Mouse (Mus musculus): Measurements from ENCODE around the gene Resf1. TPM values are rescaled to one million over a fixed set of nuclear protein-coding genes. Genes with fewer than 3 reads are reported as not detected.
A peak's percentile ranks its signal among the peaks of the same experiment; 100 is the strongest.
"Not testable (repeated sequence)": the region's sequence is repeated elsewhere in the genome, so short reads cannot be mapped to it uniquely, and the experiment has no call there.

The Resf1 gene
- polyA plus RNA-seq, 1 experiment = 3.8 TPM

DNA sequence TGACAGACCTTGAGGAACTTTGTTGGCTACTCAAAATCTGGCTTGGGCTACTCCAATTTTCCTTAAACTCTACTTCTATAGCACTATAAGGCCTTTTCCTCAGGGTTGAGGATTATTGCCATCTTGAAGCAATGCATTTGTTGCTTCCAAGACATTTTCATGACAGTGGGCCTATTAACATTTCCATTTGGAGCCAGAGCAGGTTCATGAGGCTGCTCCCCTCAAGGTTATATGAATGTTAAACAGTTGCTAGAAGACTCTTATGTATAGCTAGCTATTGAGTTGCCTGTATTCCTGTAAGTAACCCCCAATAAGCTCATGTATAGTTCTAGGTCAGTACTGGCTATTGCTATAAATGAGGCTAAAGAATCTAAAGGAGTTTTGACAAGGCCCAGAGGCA is 28.8 kb downstream of the Resf1 start:
- H3K4me1 ChIP-seq = no peaks in the 10 kb centered on the region; the same call in 1 of the 2 replicates
- no peak for TF ChIP-seq GATA1 (IDR thresholded peaks at IDR 0.05; ENCODE audit: borderline replicate concordance, low read length)
- TF ChIP-seq FLI1 (IDR thresholded peaks at IDR 0.05; ENCODE audit: low read length) = no peak

GRCm38 (mm10) chr6:149338622-149339021 is 29.4 kb downstream of the Resf1 start:
- H3K9me3 ChIP-seq = peaks cover 10% of the 10 kb centered on the region
- no peaks in the 10 kb centered on the region for H3K27me3 ChIP-seq (replicated peaks)
- H3K36me3 ChIP-seq (replicated peaks; ENCODE audit: low read length) = peaks cover 86% of the 10 kb centered on the region
- H3K4me1 ChIP-seq = peaks cover 5% of the 10 kb centered on the region
- TF ChIP-seq GATA1 (IDR thresholded peaks at IDR 0.05; ENCODE audit: borderline replicate concordance, low read length) (no peak), FLI1 (IDR thresholded peaks at IDR 0.05; ENCODE audit: low read length) (no peak)
- no peak overlapping the region for H3K4me3 ChIP-seq (replicated peaks)

More for the DNA sequence above, 28.8 kb downstream of the Resf1 start:
- Histone ChIP-seq H3K9me3 (peaks cover 10% of the 10 kb centered on the region), H3K36me3 (replicated peaks; ENCODE audit: low read length) (peaks cover 87% of the 10 kb centered on the region), H3K4me3 (replicated peaks) (no peak overlapping the region), H3K27me3 (replicated peaks) (no peaks in the 10 kb centered on the region)

- H3K4me1 ChIP-seq = peaks cover 23% of the 10 kb centered on the region
- no peak for TF ChIP-seq FLI1 (IDR thresholded peaks at IDR 0.05; ENCODE audit: low read length)
- TF ChIP-seq GATA1 (IDR thresholded peaks at IDR 0.05; ENCODE audit: borderline replicate concordance, low read length) = no peak
- peak overlapping the region; percentile 52 for H3K4me3 ChIP-seq (replicated peaks)
- H3K9me3 ChIP-seq = peaks cover 24% of the 10 kb centered on the region
- peaks cover 64% of the 10 kb centered on the region for H3K36me3 ChIP-seq (replicated peaks; ENCODE audit: low read length)
- no peaks in the 10 kb centered on the region for H3K27me3 ChIP-seq (replicated peaks)
Measured at GRCm38 (mm10) chr6:149343802-149344201, 34.6 kb downstream of the Resf1 start.

DNA sequence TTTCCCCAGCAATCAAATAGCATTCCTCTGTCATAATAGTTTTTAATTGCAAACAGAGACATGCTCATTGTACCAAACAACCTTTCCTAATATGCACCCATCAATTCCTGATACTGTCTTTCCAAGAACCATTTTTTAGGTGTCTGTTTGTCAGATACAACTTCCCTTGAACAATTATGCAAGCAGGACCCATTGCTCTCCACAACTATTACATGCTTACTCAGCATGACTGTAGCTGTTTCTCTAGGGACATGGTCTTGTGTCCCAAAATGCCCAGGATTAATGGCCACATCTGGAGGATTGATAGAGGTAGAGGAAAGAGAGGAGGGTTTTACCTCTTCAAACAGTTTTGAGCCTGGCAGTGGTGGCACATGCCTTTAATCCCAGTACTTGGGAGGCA is 35.2 kb downstream of the Resf1 start:
- H3K4me3 ChIP-seq (replicated peaks) = no peak overlapping the region
- peaks cover 23% of the 10 kb centered on the region for H3K4me1 ChIP-seq
- TF ChIP-seq FLI1 (IDR thresholded peaks at IDR 0.05; ENCODE audit: low read length) (no peak), GATA1 (IDR thresholded peaks at IDR 0.05; ENCODE audit: borderline replicate concordance, low read length) (no peak)
- no peaks in the 10 kb centered on the region for H3K27me3 ChIP-seq (replicated peaks)
- peaks cover 24% of the 10 kb centered on the region for H3K9me3 ChIP-seq
- H3K36me3 ChIP-seq (replicated peaks; ENCODE audit: low read length) = peaks cover 63% of the 10 kb centered on the region

DNA sequence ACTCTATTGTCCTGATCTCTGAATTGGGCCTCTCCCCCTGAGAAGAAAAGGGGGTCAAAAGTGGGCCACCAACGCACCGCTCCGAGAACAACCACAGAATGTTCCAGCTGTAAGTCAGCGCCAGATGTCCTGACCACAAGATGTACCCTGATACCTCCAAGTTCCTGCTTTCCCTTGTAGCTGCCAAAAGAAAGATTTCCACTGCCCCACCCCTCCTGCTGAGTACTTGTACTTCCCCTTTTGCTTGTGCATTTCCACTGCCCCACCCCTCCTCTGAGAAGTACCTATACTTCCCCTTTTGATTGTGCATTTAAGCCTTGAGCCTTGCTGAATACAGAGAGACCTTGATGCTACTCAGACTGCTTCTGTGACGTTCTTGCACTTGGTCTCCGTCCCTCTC is 39.0 kb downstream of the Resf1 start:
- not testable (repeated sequence) for H3K27me3 ChIP-seq (replicated peaks); H3K4me3 ChIP-seq (replicated peaks)
- Histone ChIP-seq H3K4me1 (peaks cover 22% of the 10 kb centered on the region), H3K36me3 (replicated peaks; ENCODE audit: low read length) (peaks cover 59% of the 10 kb centered on the region), H3K9me3 (peaks cover 28% of the 10 kb centered on the region)

DNA sequence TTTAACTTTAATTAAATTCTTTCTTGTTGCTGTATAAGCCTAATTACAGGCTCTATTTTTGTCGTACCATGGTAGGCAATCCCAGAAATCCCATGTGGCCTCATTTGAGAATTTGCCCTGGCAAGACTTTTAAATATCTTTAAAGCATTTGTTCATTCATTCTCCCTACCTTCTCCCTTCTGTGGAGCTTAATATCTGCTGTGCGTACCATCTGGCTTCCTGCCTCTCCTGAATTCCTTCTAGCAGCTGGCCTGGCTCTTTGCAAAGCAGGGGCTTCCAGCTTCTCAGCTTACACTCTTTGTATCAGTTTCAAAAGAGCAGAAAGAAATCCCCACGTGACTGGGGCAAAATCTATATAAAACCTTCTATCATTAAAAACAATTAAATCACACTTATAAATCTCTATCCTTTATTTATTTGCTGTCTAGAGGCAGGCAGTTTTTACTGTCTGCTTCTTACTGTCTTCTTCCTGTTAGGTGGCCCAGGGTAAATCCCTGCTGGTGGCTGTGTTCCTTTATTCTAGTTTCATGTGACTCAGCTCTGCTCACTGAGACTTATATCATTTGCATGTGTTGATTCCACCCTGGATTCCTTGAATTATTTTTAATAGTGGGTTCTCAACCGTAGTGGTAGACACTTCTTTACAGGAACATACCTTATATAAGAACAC is 45.7 kb downstream of the Resf1 start:
- Histone ChIP-seq H3K4me1 (no peaks in the 10 kb centered on the region; the same call in 1 of the 2 replicates), H3K4me3 (replicated peaks) (no peak overlapping the region), H3K9me3 (peaks cover 24% of the 10 kb centered on the region), H3K36me3 (replicated peaks; ENCODE audit: low read length) (peaks cover 43% of the 10 kb centered on the region), H3K27me3 (replicated peaks) (no peaks in the 10 kb centered on the region)
- TF ChIP-seq FLI1 (IDR thresholded peaks at IDR 0.05; ENCODE audit: low read length) (no peak), GATA1 (IDR thresholded peaks at IDR 0.05; ENCODE audit: borderline replicate concordance, low read length) (no peak)

DNA sequence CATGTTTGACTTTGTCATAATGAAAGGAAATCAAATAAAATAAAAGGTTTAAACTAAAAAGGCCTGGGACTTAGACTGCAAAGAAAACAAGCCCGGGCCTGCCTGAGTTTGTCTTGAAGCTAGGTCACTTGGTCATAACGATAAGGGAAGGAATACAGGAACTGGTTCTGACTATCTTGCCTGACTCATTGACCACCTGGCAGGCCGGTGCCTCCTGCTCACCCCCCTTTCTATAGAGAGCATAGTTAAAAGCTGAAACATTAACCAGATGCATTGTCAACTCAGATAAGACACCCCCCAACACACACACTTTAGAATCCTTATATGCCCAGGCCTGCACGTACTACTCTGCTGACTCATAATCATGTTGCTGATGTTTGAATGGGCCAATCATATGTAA is 46.6 kb downstream of the Resf1 start:
- peaks cover 19% of the 10 kb centered on the region for H3K9me3 ChIP-seq
- H3K27me3 ChIP-seq (replicated peaks); H3K4me1 ChIP-seq; H3K4me3 ChIP-seq (replicated peaks): not testable (repeated sequence)
- peaks cover 43% of the 10 kb centered on the region for H3K36me3 ChIP-seq (replicated peaks; ENCODE audit: low read length)

DNA sequence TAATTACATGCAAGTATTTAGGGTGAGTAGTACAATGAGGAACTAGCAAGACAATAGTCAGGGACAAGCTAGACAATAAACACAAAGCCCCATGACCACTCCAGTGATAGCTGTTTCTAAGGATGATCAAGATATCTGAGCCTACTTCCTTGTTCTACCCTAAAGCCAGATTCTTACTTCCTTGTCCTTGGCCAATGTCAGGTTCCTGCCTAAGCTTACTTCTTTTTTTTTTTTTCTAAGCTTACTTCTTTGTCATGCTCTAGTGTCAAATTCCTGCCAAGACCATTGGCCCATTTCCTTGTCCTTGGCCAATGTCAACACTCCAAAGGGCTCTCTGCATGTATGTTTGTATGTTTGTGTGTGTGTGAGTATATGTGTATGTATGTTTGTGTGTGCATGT is 47.9 kb downstream of the Resf1 start:
- Histone ChIP-seq H3K36me3 (replicated peaks; ENCODE audit: low read length) (peaks cover 41% of the 10 kb centered on the region), H3K4me3 (replicated peaks) (no peak overlapping the region), H3K9me3 (peaks cover 23% of the 10 kb centered on the region), H3K4me1 (no peaks in the 10 kb centered on the region; the same call in 1 of the 2 replicates), H3K27me3 (replicated peaks) (no peaks in the 10 kb centered on the region)
- TF ChIP-seq GATA1 (IDR thresholded peaks at IDR 0.05; ENCODE audit: borderline replicate concordance, low read length) = no peak
- TF ChIP-seq FLI1 (IDR thresholded peaks at IDR 0.05; ENCODE audit: low read length) = no peak

- H3K9me3 ChIP-seq = peaks cover 31% of the 10 kb centered on the region
- H3K4me3 ChIP-seq (replicated peaks); H3K4me1 ChIP-seq; H3K27me3 ChIP-seq (replicated peaks): not testable (repeated sequence)
- peaks cover 23% of the 10 kb centered on the region for H3K36me3 ChIP-seq (replicated peaks; ENCODE audit: low read length)
Measured at GRCm38 (mm10) chr6:149362533-149362932, 53.3 kb downstream of the Resf1 start.

DNA sequence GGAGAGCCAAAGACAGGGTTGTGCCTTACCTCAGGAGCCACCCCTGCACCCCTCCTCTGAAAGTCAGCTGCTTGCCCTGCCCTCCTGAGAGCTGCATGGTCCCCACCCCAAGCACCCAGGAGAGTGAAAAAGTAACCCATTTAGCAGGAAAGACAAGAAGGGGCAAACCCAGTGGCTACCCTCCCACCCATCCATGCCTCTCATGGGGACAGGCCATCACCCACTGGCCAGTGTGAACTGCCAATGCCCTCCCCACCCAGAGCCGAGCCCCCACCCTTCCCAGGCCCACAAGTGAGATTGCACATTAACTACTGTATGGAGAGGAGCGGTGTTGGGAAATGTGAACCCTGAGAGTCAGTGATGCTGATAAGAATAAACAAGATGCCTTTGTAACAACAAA is 56.8 kb downstream of the Resf1 start:
- H3K36me3 ChIP-seq (replicated peaks; ENCODE audit: low read length); H3K4me3 ChIP-seq (replicated peaks); H3K27me3 ChIP-seq (replicated peaks); H3K4me1 ChIP-seq: not testable (repeated sequence)
- peaks cover 26% of the 10 kb centered on the region for H3K9me3 ChIP-seq

GRCm38 (mm10) chr6:149366403-149366802 is 57.2 kb downstream of the Resf1 start:
- H3K27me3 ChIP-seq (replicated peaks) = no peaks in the 10 kb centered on the region
- H3K36me3 ChIP-seq (replicated peaks; ENCODE audit: low read length) = peaks cover 8% of the 10 kb centered on the region
- no peak overlapping the region for H3K4me3 ChIP-seq (replicated peaks)
- peaks cover 6% of the 10 kb centered on the region for H3K4me1 ChIP-seq
- peaks cover 24% of the 10 kb centered on the region for H3K9me3 ChIP-seq
- TF ChIP-seq GATA1 (IDR thresholded peaks at IDR 0.05; ENCODE audit: borderline replicate concordance, low read length) = no peak
- TF ChIP-seq FLI1 (IDR thresholded peaks at IDR 0.05; ENCODE audit: low read length) = no peak
